Mouse (Mus musculus) CH12.LX (cell line): ENCODE measurements at regions not wholly inside any gene's neighbourhood (a gene's known extent, or its start where the extent isn't known, plus 50 kb on each side); places are given as distances from the start of the nearest gene placed in this dataset.
"Not testable (repeated sequence)": the region's sequence is repeated elsewhere in the genome, so short reads cannot be mapped to it uniquely, and the experiment has no call there.

Experiments used
- DNase-seq: peaks from one replicate; pipeline ENCODE4 v3.0.0-alpha.2; 2013; ENCODE audit errors: extremely low read depth
- H3K27ac ChIP-seq: 2 replicates; pipeline ENCODE4 v1.5.1; 2012; ENCODE audit warnings: low read depth, mild to moderate bottlenecking, control low read depth, moderate library complexity; ENCODE audit not compliant: insufficient read depth
- H3K27me3 ChIP-seq: replicated peaks from 2 replicates; pipeline ENCODE3; 2012; ENCODE audit warnings: inconsistent platforms
- H3K36me3 ChIP-seq, 2 experiments: replicated peaks in 1 of 2; 2 replicates each; pipeline versions ENCODE3 to v1.6.1; 2012; ENCODE audit warnings: inconsistent platforms in 1 of 2, low read length in 1 of 2, mild to moderate bottlenecking in 1 of 2, mixed read lengths in 1 of 2, moderate library complexity in 1 of 2; ENCODE audit not compliant: control insufficient read depth in 1 of 2, insufficient read depth in 1 of 2
- H3K4me1 ChIP-seq, 2 experiments: 2 replicates each; pipeline ENCODE4 v1.6.1; 2012; ENCODE audit warnings: inconsistent platforms in 1 of 2, moderate library complexity in 1 of 2; ENCODE audit not compliant: insufficient read depth in 2 of 2, control insufficient read depth in 1 of 2
- H3K4me2 ChIP-seq: 2 replicates; pipeline ENCODE4 v1.6.1; 2012; ENCODE audit warnings: low read depth, mild to moderate bottlenecking, control low read depth; ENCODE audit not compliant: poor library complexity, insufficient read depth, severe bottlenecking
- H3K4me3 ChIP-seq, 3 experiments: fragments of 150-350 bp in 1 of 3; sonication (generic) in 1 of 3; replicated peaks in 1 of 3; 2 replicates each; pipeline versions ENCODE3 to v1.5.1; 2011 to 2012; ENCODE audit warnings: low read depth in 2 of 3, low read length in 2 of 3, mild to moderate bottlenecking in 2 of 3, moderate library complexity in 2 of 3, control low read depth in 1 of 3, improper control_type of control experiment in 1 of 3, inconsistent platforms in 1 of 3, mixed read lengths in 1 of 3; ENCODE audit not compliant: poor library complexity in 1 of 3
- H3K79me2 ChIP-seq: replicated peaks from 2 replicates; pipeline ENCODE4 v1.6.1; 2012; ENCODE audit warnings: mild to moderate bottlenecking, moderate library complexity; ENCODE audit not compliant: control insufficient read depth, poor library complexity, insufficient read depth, severe bottlenecking; ENCODE audit errors: extremely low read depth
- H3K9ac ChIP-seq: 2 replicates; pipeline ENCODE4 v1.6.1; 2012; ENCODE audit warnings: low read depth, mild to moderate bottlenecking, control low read depth, moderate library complexity; ENCODE audit not compliant: insufficient read depth
- H3K9me3 ChIP-seq: replicated peaks from 2 replicates; pipeline ENCODE3; 2012; ENCODE audit warnings: low read length, inconsistent platforms, mixed read lengths
- CHD1 ChIP-seq: IDR thresholded peaks from 2 replicates; pipeline ENCODE4 v1.6.1; 2012; ENCODE audit warnings: low read depth, low read length, improper control_type of control experiment, inconsistent platforms
- ELF1 ChIP-seq: IDR thresholded peaks from 2 replicates; pipeline ENCODE4 v1.6.1; 2014; ENCODE audit warnings: low read depth, mild to moderate bottlenecking, inconsistent platforms, low read length, improper control_type of control experiment
- EP300 ChIP-seq: IDR thresholded peaks from 2 replicates; pipeline ENCODE4 v1.6.1; 2011; ENCODE audit warnings: low read length, improper control_type of control experiment
- ETS1 ChIP-seq: conservative IDR thresholded peaks from 2 replicates; pipeline ENCODE4 v1.6.1; 2012; ENCODE audit warnings: low read depth, mild to moderate bottlenecking, inconsistent platforms, low read length, improper control_type of control experiment, moderate library complexity
- KAT2A ChIP-seq: IDR thresholded peaks from 2 replicates; pipeline ENCODE4 v1.6.1; 2012; ENCODE audit warnings: low read length, improper control_type of control experiment, inconsistent platforms; ENCODE audit not compliant: insufficient replicate concordance
- MAFK ChIP-seq: IDR thresholded peaks from 2 replicates; pipeline ENCODE4 v1.6.1; 2011; ENCODE audit warnings: low read length, improper control_type of control experiment; ENCODE audit not compliant: insufficient replicate concordance
- MAX ChIP-seq: IDR thresholded peaks from 2 replicates; pipeline ENCODE4 v1.6.1; 2011; ENCODE audit warnings: low read length, improper control_type of control experiment
- MXI1 ChIP-seq: IDR thresholded peaks from 2 replicates; pipeline ENCODE4 v1.6.1; 2011; ENCODE audit warnings: mild to moderate bottlenecking, low read depth, low read length, improper control_type of control experiment
- MYC ChIP-seq: IDR thresholded peaks from 2 replicates; pipeline ENCODE4 v1.6.1; 2011; ENCODE audit warnings: low read depth, mild to moderate bottlenecking, improper control_type of control experiment, low read length
- PAX5 ChIP-seq: IDR thresholded peaks from 2 replicates; pipeline ENCODE4 v1.6.1; 2012; ENCODE audit warnings: low read length, inconsistent platforms, mixed read lengths
- POLR2A ChIP-seq: IDR thresholded peaks from 2 replicates; pipeline ENCODE4 v1.6.1; 2011; ENCODE audit warnings: low read depth, mild to moderate bottlenecking, improper control_type of control experiment, low read length
- POLR2AphosphoS2 ChIP-seq: IDR thresholded peaks from 2 replicates; pipeline ENCODE4 v1.6.1; 2011; ENCODE audit warnings: low read depth, low read length, improper control_type of control experiment
- RAD21 ChIP-seq: IDR thresholded peaks from 2 replicates; pipeline ENCODE4 v1.6.1; 2011; ENCODE audit warnings: low read depth, mild to moderate bottlenecking, low read length, improper control_type of control experiment, moderate library complexity
- SMC3 ChIP-seq: IDR thresholded peaks from 2 replicates; pipeline ENCODE4 v1.6.1; 2011; ENCODE audit warnings: low read depth, low read length, improper control_type of control experiment
- TCF12 ChIP-seq: IDR thresholded peaks from 2 replicates; pipeline ENCODE4 v1.6.1; 2014; ENCODE audit warnings: low read depth, mild to moderate bottlenecking, inconsistent platforms, low read length, improper control_type of control experiment
- UBTF ChIP-seq: IDR thresholded peaks from 2 replicates; pipeline ENCODE4 v1.6.1; 2012; ENCODE audit warnings: low read depth, mild to moderate bottlenecking, inconsistent platforms, low read length, improper control_type of control experiment, moderate library complexity
- ZNF384 ChIP-seq: IDR thresholded peaks from 2 replicates; pipeline ENCODE4 v1.6.1; 2012; ENCODE audit warnings: low read depth, low read length, improper control_type of control experiment, inconsistent platforms
- dilution Hi-C: fragments of 300-500 bp; cut with MboI; formaldehyde crosslinking; loops from 2 replicates; pipeline ENCODE4 v1.14.3; 2020; ENCODE audit warnings: low sequenced_read_pairs; ENCODE audit not compliant: extremely low pct_unique_long_range_greater_than_20kb, extremely low pct_ligation_motif_present
- in situ Hi-C: fragments of 300-500 bp; cut with MboI; formaldehyde crosslinking; loops from 3 replicates; pipeline ENCODE4 v1.14.3; 2019; ENCODE audit warnings: low sequenced_read_pairs, low pct_ligation_motif_present, low pct_unique_long_range_greater_than_20kb, mixed read lengths

DNA sequence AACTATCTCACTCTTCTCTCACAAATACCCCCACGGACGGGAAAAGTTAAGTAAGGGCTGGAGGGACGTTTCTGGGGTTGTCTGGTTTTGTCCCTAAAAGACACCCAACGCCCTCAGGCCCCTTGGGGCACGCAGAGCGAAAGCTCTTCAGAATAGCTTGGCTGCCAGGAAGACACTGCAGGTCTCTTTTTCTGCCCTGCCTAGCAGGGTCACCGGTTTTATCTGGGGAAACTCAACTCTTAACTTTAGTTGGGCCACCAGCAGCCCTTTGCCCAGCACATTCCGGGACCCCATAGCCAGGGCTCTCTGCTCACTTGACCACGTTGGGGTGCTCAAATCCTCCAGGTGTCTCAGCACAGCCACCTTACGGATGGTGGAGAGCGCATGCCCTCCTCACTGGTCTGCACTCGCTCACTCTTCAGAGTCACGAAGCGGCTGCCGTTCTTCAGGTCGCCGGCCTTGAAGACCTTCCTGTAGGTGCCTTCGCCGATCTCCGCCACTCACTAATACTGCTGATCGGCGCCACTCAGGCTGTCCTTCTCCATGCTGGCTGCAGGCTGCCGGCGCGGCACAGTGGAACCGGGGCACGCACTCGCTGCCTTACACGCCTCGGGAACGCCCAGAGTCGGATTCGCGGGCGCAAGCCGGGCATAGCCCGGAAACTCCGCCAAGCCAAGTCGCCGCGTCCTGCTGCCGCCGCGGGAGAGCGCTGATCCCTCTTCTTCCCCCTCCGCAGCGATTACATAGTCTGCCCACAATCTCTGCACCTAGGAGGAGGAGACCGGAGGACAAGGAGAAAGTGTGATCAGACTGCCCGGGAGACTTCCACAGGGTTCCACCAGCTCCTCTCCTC, 83.0 kb downstream of the Ulbp1 start:
- no peak for DNase-seq
- Histone ChIP-seq H3K9ac (no peak overlapping the region), H3K27me3 (no peaks in the 10 kb centered on the region), H3K4me1 (no peaks in the 10 kb centered on the region), H3K4me2 (no peak overlapping the region), H3K4me3 (no peak overlapping the region), H3K27ac (no peak overlapping the region), H3K36me3 (no peaks in the 10 kb centered on the region), H3K9me3 (peaks cover 21% of the 10 kb centered on the region), H3K79me2 (no peaks in the 10 kb centered on the region)
- in situ Hi-C loops (no loop called here), dilution Hi-C loops (no loop called here)
- no peak for TF ChIP-seq MXI1
- TF ChIP-seq KAT2A = no peak
- TF ChIP-seq ELF1 = no peak
- TF ChIP-seq ETS1 = no peak
- no peak for TF ChIP-seq ZNF384
- TF ChIP-seq MAX = no peak
- no peak for TF ChIP-seq UBTF
- no peak for TF ChIP-seq EP300
- no peak for TF ChIP-seq SMC3
- TF ChIP-seq POLR2A = no peak
- TF ChIP-seq POLR2AphosphoS2 = no peak
- TF ChIP-seq MYC = no peak
- no peak for TF ChIP-seq PAX5
- TF ChIP-seq CHD1 = no peak
- TF ChIP-seq RAD21 = no peak
- no peak for TF ChIP-seq TCF12
- no peak for TF ChIP-seq MAFK

DNA sequence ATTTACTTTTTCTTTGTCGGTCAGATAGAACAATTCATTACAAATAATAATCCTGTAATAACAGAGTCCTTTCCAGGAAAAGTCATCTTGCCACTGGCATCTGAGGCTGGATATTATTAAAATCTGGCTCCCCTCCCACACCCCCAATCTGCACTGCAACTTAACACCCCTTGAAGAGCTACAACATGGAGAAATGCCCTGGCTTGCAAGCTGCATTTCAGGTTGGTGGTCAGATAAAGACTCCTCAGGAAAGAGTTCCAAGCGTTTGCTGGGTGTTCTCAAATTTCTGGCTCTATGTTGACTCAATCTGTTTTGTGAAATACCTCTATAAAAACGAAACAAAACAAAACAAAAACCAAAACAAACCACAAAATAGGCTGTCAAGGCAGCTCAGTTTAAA, 114.6 kb downstream of the Ulbp1 start:
- H3K9me3 ChIP-seq, H3K27me3 ChIP-seq, H3K4me3 ChIP-seq, H3K4me2 ChIP-seq, dilution Hi-C loops, H3K9ac ChIP-seq, H3K4me1 ChIP-seq, H3K36me3 ChIP-seq, in situ Hi-C loops, H3K79me2 ChIP-seq, H3K27ac ChIP-seq, DNase-seq: not testable (repeated sequence)

DNA sequence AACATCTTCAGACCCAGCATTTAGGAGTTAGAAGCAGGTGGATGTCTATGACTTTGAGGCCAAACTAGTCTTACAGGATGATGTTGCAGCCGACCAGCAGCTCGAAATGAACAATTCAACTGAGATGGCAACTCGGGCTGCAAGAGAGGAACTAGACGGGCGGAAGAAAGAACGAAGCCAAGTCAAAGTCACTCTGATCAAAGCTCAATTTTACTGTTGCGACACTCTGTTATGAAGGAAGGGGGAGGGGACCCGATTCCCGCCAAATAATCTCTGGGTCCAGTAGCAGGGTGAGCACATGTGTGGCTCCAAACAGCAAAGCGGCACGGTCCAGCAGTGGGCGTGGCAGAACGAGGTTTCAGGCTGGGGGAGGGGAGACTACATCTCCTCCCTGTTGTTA, 129.1 kb downstream of the Ulbp1 start:
- H3K4me2 ChIP-seq, H3K27ac ChIP-seq, dilution Hi-C loops, H3K27me3 ChIP-seq, H3K4me3 ChIP-seq, DNase-seq, H3K79me2 ChIP-seq, H3K9me3 ChIP-seq, H3K36me3 ChIP-seq, H3K9ac ChIP-seq, H3K4me1 ChIP-seq: not testable (repeated sequence)
- in situ Hi-C loops = loop anchor here (25.0 kb wide), 1 partner anchor 443 kb away; the partner anchor contains the start of genes Ginm1 and Ppil4

- H3K36me3 ChIP-seq, H3K4me2 ChIP-seq, dilution Hi-C loops, H3K27me3 ChIP-seq, H3K4me1 ChIP-seq, DNase-seq, H3K9me3 ChIP-seq, H3K79me2 ChIP-seq, H3K9ac ChIP-seq, H3K4me3 ChIP-seq, H3K27ac ChIP-seq: not testable (repeated sequence)
- in situ Hi-C loops = loop anchor here (25.0 kb wide), 1 partner anchor 444 kb away; the partner anchor contains the start of genes Ginm1 and Ppil4
These were observed 129.7 kb downstream of the Ulbp1 start for GRCm38 (mm10) chr10:7343736-7344135.
